Mouse (Mus musculus) forebrain, embryonic 11.5 days (tissue): ENCODE results near the gene Fbxw2. TPM values are rescaled to one million over a fixed set of nuclear protein-coding genes. Genes with fewer than 3 reads are reported as not detected.
"Not testable (repeated sequence)": the region's sequence is repeated elsewhere in the genome, so short reads cannot be mapped to it uniquely, and the experiment has no call there.

Experiments
- ATAC-seq: fragments of 200-750 bp; cut with Nextera tagmentation; replicated peaks from 2 replicates; pipeline ENCODE4 v1.8.0; 2017; ENCODE audit warnings: moderate TSS enrichment; ENCODE audit not compliant: low FRiP score
- DNase-seq: peaks from one replicate; pipeline ENCODE4 v3.0.0-alpha.2; 2017; ENCODE audit warnings: low spot score
- H3K27ac ChIP-seq: fragments of 300-500 bp; sonication (generic); 2 replicates; pipeline ENCODE4 v1.5.1; 2014; ENCODE audit warnings: low read depth, low read length
- H3K27me3 ChIP-seq: fragments of 300-500 bp; sonication (generic); 2 replicates; pipeline ENCODE4 v1.6.1; 2014; ENCODE audit warnings: mild to moderate bottlenecking, low read length, mixed read lengths; ENCODE audit not compliant: control insufficient read depth, insufficient read depth
- H3K36me3 ChIP-seq: fragments of 300-500 bp; sonication (generic); 2 replicates; pipeline ENCODE4 v1.6.1; 2014; ENCODE audit warnings: mild to moderate bottlenecking, low read length, moderate library complexity, mixed read lengths; ENCODE audit not compliant: control insufficient read depth, insufficient read depth
- H3K4me1 ChIP-seq: fragments of 300-500 bp; sonication (generic); replicated peaks from 2 replicates; pipeline ENCODE4 v1.6.1; 2014; ENCODE audit warnings: low read length, mixed read lengths; ENCODE audit not compliant: control insufficient read depth, insufficient read depth
- H3K4me2 ChIP-seq: fragments of 300-500 bp; sonication (generic); 2 replicates; pipeline ENCODE4 v1.6.1; 2014; ENCODE audit warnings: low read depth, mild to moderate bottlenecking, low read length, moderate library complexity, mixed read lengths; ENCODE audit not compliant: severe bottlenecking
- H3K4me3 ChIP-seq: fragments of 300-500 bp; sonication (generic); 2 replicates; pipeline ENCODE4 v1.5.1; 2014; ENCODE audit warnings: low read depth, low read length
- H3K9ac ChIP-seq: fragments of 300-500 bp; sonication (generic); 2 replicates; pipeline ENCODE4 v1.6.1; 2014; ENCODE audit warnings: low read length
- H3K9me3 ChIP-seq: fragments of 300-500 bp; sonication (generic); 2 replicates; pipeline ENCODE4 v1.6.1; 2016; ENCODE audit warnings: low read length, mixed read lengths; ENCODE audit not compliant: control insufficient read depth
- WGBS: fragments of 180-500 bp; shearing (Covaris S2); extraction: QIAGEN DNeasy Blood & Tissue Kit; methylation state at CpG from one replicate; pipeline ENCODE4 v1.1.7; 2014; 5-methylcytosine and 5-hydroxymethylcytosine counted together
- polyA plus RNA-seq: library from polyadenylated mRNA; unstranded; fragments of >200 nt; fragmentation: Nextera tagmentation; extraction: Ambion mirVana; gene quantifications from 2 replicates; pipeline ENCODE4 v1.2.1, GENCODE M21; 2014

Fbxw2 gene
- polyA plus RNA-seq, 1 experiment from 2014 or later: 81.2 TPM

DNA sequence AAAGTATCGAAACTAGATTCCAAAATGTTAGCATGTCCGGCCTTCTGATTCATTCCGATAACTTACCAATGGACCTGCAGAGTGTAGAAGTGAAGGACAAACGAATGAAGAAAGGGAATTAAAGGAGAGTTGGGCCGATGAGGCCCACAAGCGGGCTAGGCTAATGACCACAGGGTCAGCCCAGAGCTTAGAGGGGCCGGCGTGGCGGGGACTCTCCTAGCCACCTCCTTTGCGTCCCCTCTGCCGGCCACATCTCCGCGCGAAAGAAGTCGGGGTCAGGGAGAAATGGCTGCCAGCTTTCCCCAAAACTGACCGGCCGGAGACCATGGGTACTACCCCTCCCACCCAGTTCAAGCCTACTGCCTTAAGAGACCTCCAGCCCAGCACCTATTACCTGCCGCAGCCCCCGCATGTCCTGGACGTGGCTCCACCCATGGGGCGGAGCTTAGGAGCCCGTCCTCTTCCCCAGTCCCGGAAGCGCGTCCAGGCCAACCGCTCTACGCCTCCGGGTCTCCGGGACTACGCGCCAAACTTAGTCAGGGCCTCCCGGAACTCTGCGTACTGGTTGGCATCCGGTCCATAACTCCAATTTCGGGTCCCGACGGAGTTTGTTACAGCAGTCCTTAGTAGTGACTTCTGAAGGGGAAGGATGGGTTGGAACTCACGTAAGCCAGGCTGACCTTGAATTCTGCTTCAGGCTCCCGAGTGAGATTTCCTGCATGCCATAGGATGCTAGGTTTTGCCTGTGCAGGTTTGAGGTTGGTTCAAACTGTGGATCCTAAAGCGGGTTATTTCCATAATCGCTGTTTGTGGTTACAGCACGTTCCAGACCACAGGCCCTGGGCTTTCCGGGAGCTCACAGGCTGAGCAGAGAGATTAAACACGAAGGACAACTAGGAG, 26.5 kb downstream of the Fbxw2 start, which contains the start of gene Rabepk:
Rabepk (minus strand) TSS at position 556 of the 900 bp plus-strand sequence.
- Histone ChIP-seq H3K4me3 (peak within 1 kb of the TSS; percentile 62), H3K4me1 (peaks cover 6% of the 10 kb centered on the region; the same call in 1 of the 2 replicates), H3K27ac (0 out of 2 replicates have a peak within 1 kb of the TSS, but pooled peaks have one; percentile 4), H3K36me3 (no peaks in the 10 kb centered on the region; the same call in 1 of the 2 replicates), H3K27me3 (no peaks in the 10 kb centered on the region), H3K4me2 (peak within 1 kb of the TSS; percentile 73), H3K9me3 (no peaks in the 10 kb centered on the region), H3K9ac (peak within 1 kb of the TSS; percentile 63)
- peak; percentile 70 for ATAC-seq
- 5% methylated on average over 44 of the region's 44 CpGs for WGBS
- peak; percentile 86 for DNase-seq

DNA sequence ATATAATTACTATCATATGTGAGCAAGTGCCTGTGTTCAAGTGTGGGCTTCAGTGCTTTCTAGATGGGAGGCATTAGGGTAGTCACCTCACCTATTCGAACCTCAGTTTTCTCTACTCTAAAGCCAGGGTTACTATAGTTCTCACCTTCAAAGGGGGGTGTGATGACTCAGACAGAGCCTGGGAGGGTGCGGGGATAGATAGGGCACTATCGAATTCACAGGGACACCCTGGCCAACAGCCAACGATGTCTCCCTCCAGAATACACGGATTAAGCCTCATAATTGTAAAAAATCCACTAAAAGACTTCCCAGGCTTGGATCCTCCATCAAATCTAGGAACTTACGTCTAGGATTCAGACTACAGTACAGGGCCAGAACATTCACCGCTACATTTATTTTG, 30.7 kb downstream of the Fbxw2 start:
- H3K27me3 ChIP-seq: no peaks in the 10 kb centered on the region
- DNase-seq: no peak
- WGBS: 93% methylated on average over 7 of the region's 7 CpGs
- no peaks in the 10 kb centered on the region for H3K9me3 ChIP-seq
- no peak overlapping the region for H3K4me2 ChIP-seq
- no peak overlapping the region for H3K9ac ChIP-seq
- H3K4me3 ChIP-seq: no peak overlapping the region
- no peak overlapping the region for H3K27ac ChIP-seq
- no peak for ATAC-seq
- H3K4me1 ChIP-seq: no peaks in the 10 kb centered on the region; the same call in 1 of the 2 replicates
- H3K36me3 ChIP-seq: no peaks in the 10 kb centered on the region; the same call in 1 of the 2 replicates

DNA sequence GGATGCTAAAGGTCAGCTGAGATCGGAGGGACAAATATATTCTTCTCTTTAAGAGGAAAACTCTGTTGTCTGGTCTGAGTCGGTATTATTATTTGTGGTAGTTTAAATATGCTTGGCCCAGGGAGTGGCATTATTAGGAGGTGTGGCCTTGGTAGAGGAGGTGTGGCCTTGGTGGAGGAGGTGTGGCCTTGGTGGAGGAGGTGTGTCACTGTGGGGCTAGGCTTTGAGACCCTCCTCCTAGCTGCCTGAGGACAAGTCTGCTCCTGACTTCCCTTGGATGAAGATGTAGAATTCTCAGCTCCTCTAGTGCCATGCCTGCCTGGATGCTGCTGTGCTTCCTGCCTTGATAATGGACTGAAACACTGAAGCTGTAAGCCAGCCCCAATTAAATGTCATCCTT, 31.6 kb downstream of the Fbxw2 start:
- Histone ChIP-seq H3K36me3 (no peaks in the 10 kb centered on the region; the same call in 1 of the 2 replicates), H3K9ac (no peak overlapping the region), H3K27ac (no peak overlapping the region), H3K4me1 (no peaks in the 10 kb centered on the region), H3K27me3 (no peaks in the 10 kb centered on the region), H3K4me3 (no peak overlapping the region), H3K4me2 (no peak overlapping the region), H3K9me3 (no peaks in the 10 kb centered on the region)
- WGBS: 93% methylated on average over 2 of the region's 2 CpGs
- no peak for ATAC-seq
- no peak for DNase-seq

DNA sequence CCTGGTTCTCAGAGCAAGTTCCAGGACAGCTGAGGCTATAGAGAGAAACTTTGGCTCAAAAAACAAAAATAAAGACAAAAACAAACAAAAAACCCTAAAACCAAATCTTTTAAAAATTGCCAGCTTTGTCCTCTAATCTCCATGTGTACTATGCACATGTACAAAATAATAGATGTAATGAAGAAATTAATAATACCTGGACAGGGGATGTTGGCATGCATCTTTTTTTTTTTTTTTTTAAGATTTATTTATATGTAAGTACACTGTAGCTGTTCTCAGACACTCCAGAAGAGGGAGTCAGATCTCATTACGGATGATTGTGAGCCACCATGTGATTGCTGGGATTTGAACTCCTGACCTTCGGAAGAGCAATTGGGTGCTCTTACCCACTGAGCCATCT, 33.6 kb downstream of the Fbxw2 start:
- DNase-seq, H3K4me1 ChIP-seq, H3K36me3 ChIP-seq, H3K4me2 ChIP-seq, H3K27ac ChIP-seq, H3K9me3 ChIP-seq, ATAC-seq, H3K4me3 ChIP-seq, H3K9ac ChIP-seq, H3K27me3 ChIP-seq: not testable (repeated sequence)
- WGBS: 94% methylated on average over 2 of the region's 2 CpGs

DNA sequence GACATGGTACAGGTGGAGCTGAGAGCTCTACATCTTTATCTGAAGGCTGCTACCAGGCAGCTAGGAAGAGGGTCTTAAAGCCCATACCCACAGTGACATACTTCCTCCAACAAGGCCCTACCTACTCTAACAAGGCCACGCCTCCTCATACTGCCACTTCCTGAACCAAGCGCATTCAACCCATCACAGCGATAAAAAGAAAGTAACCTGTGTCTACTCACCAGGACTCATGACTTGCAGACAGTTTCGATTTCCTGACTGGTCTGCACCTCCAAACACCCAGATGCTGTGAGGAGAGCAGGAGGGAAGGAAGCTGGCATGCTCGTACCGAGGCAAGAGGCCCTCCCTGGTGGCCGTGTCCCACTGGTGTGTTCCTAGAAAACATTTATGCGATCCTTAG, 35.8 kb downstream of the Fbxw2 start:
- H3K4me3 ChIP-seq: no peak overlapping the region
- H3K9me3 ChIP-seq: no peaks in the 10 kb centered on the region
- H3K27me3 ChIP-seq: no peaks in the 10 kb centered on the region
- H3K27ac ChIP-seq: no peak overlapping the region
- ATAC-seq (no peak), DNase-seq (no peak)
- no peak overlapping the region for H3K9ac ChIP-seq
- peaks cover 2% of the 10 kb centered on the region; the same call in 1 of the 2 replicates for H3K36me3 ChIP-seq
- no peak overlapping the region for H3K4me2 ChIP-seq
- no peaks in the 10 kb centered on the region for H3K4me1 ChIP-seq
- WGBS: 95% methylated on average over 8 of the region's 8 CpGs

DNA sequence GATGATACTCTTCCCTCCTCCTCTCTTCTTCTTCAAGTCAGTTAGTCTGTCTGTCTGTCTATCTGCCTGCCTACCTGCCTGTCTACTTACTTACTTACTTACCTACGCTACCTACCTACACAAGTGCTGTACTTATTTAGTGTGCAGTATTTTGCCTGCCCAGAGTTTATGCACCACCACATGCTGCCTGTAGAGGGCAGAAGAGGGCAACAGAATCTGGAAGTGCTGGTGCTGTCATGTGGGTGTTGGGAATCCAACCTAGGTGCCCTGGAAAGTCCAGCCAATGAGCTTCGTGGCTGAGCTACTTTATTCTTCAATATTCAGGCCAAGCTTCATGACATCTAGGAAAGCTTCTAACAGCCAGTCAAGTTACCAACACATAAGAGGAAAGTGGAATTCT, 42.0 kb downstream of the Fbxw2 start:
- ATAC-seq (no peak), DNase-seq (peak; percentile 70)
- H3K9ac ChIP-seq: no peak overlapping the region

DNA sequence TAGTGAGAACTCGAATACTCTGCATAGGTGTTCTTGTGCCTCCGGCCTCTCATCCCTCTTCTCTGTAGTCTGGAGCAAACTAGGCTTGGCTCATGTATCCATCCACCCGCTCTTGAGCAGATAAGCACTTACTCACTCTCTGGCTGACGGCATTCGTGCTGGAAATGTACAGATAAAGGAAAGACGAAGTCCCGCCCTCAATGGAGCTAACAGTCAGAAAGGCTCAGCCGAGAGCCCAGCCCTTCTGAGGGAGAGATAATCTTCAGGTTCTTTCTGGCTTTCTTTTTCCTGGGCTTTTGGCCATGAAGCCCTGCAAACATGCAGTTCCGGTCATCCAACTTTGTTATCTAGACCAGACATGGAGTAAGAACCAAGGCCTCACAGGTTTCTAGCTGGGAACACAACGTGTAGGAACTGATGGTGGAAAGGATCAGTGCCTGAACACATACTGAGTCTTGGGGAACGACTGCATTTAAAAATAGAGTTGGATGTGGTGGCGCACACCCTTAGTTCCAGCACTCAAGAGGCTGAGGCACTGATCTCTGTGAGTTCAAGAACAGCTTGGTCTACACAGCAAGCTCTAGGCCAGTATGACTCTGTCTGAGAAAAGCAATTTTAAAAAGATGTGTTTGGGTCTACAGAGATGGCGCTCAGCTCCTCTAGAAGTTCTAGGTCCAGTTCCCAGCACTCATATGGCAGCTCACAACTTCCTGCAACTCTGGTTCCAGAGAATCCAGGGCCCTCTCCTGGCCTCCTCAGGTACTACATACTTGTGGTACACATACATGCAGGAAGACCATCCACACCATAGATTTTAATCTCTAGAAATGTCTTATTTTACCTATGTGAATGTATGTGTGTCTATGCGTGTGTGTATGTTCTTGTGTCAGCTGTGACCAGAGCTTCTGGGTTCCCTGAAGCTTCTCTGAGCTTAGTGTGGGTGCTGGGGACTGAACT, 42.8 kb downstream of the Fbxw2 start:
- WGBS: 93% methylated on average over 14 of the region's 14 CpGs
- no peak overlapping the region for H3K4me2 ChIP-seq
- H3K27ac ChIP-seq: no peak overlapping the region
- DNase-seq (no peak), ATAC-seq (no peak)
- H3K36me3 ChIP-seq: peaks cover 12% of the 10 kb centered on the region
- no peak overlapping the region for H3K9ac ChIP-seq
- H3K27me3 ChIP-seq: no peaks in the 10 kb centered on the region
- no peaks in the 10 kb centered on the region for H3K9me3 ChIP-seq
- H3K4me1 ChIP-seq: no peaks in the 10 kb centered on the region
- no peak overlapping the region for H3K4me3 ChIP-seq

More for the DNA sequence above, 42.0 kb downstream of the Fbxw2 start:
- H3K27ac ChIP-seq: no peak overlapping the region
- no peaks in the 10 kb centered on the region for H3K27me3 ChIP-seq
- H3K36me3 ChIP-seq: peaks cover 12% of the 10 kb centered on the region
- no peaks in the 10 kb centered on the region for H3K4me1 ChIP-seq
- no peak overlapping the region for H3K4me3 ChIP-seq
- H3K4me2 ChIP-seq: no peak overlapping the region
- no peaks in the 10 kb centered on the region for H3K9me3 ChIP-seq
- 75% methylated on average over 2 of the region's 2 CpGs for WGBS

DNA sequence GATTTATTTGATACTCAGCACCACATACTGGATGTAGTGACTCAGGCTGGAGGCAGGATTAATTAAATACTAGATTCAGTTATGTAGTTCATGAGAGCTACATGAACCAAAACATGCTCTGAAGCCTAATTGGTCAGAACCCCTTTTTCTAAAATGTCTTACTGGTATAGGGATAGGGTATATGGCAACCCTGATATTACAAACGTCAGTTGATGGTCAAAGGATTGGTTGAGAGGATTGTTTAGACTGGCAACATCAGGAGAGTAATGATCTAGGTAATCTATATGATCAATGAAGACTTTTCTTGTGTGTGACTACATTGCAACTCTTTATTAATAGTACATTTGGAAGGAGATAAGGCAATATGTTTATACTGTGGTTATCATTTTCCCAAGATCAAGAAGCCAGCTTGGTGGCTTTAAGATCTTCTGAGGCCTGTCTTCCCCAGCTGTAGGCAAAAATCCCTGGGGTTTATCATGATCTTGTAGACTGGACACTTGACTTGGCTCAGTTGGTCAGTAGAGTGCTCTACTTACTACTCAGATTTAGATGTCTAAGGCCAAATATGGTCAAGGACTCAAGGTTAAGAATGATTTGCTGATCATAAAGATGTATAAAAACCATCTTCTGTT, 48.8 kb downstream of the Fbxw2 start:
- Histone ChIP-seq H3K36me3 (peaks cover 30% of the 10 kb centered on the region), H3K4me2 (no peak overlapping the region)
- 68% methylated on average over 1 of the region's 1 CpGs for WGBS

More for the DNA sequence above, 48.8 kb downstream of the Fbxw2 start:
- no peak for DNase-seq
- Histone ChIP-seq H3K9me3 (no peaks in the 10 kb centered on the region), H3K4me1 (peaks cover 19% of the 10 kb centered on the region; the same call in 1 of the 2 replicates), H3K27me3 (no peaks in the 10 kb centered on the region), H3K4me3 (no peak overlapping the region), H3K27ac (no peak overlapping the region), H3K9ac (no peak overlapping the region)
- no peak for ATAC-seq
